Mouse (Mus musculus): ENCODE measurements around the gene N4bp2l2. TPM values are rescaled to one million over a fixed set of nuclear protein-coding genes. Genes with fewer than 3 reads are reported as not detected.

Gene N4bp2l2
- polyA plus RNA-seq, 1 experiment from 2014 or later: 37.1 TPM

DNA sequence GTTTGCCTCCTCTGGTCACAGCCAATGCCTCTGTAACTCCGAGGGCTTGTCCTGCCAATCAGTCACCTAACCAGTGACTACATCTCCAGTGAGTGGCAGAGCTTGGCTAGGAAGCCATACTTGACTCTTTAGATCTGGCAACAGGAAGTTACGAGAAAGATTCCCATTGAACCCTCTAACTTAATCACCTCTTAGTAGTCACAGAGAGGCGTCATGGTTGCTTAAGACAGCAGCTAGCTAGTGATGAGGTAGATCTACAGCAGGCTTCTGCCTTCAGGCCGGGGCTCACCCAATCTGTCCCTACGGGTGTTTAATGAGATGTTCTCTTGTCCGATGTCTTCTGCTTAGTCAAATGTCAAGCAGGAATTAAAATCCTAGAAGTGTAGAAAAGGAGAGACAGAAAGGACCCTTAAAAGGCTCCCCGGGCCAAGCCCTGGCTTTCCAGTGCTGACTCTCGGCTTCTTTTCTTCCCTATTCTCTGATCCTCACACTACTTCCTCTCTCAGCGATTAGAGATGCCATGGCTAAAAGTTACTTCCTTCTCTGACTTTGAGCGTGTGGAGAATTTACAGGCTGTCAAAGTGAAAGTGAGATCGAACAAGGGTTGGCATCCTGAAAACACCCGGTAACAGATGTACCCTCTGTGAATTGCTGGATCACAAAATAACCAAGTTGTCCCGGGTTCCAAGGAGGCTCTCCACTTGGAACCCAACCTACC is 73.6 kb downstream of the N4bp2l2 start:
- Histone ChIP-seq H3K36me3 (no peaks in the 10 kb centered on the region), H3K4me1 (peaks cover 10% of the 10 kb centered on the region), H3K4me3 (no peak overlapping the region), H3K9ac (no peak overlapping the region), H3K9me3 (replicated peaks) (no peaks in the 10 kb centered on the region), H3K4me2 (replicated peaks) (peak overlapping the region; percentile 100; the same call in 1 of the 2 replicates), H3K27ac (no peak overlapping the region), H3K27me3 (peaks cover 41% of the 10 kb centered on the region)
- no peak for ATAC-seq (ENCODE audit: low FRiP score)
- 80% methylated on average over 13 of the region's 13 CpGs for WGBS

DNA sequence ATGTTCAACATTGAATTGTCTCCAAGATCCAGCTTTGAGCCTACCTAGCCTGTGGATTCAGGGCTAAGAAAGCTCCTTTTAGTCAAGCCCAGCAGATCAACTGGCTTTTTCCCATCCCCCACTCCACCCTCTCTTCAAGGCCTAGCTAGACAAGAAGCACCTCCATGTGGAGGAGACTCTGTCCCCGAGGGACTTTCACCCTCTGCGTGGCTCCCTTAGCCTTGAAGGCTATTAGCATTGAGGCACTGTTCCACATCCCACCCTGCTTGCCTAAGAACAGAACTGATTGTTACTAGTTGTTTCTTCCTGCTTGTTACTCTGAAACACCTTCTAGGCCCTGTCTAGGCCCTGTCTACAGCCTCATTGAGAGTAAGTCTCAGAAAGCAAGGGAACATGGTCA is 76.0 kb downstream of the N4bp2l2 start:
- Histone ChIP-seq H3K36me3 (no peaks in the 10 kb centered on the region), H3K27me3 (peaks cover 22% of the 10 kb centered on the region), H3K4me1 (peaks cover 10% of the 10 kb centered on the region), H3K4me3 (no peak overlapping the region), H3K9me3 (replicated peaks) (no peaks in the 10 kb centered on the region), H3K4me2 (replicated peaks) (no peak overlapping the region), H3K27ac (no peak overlapping the region), H3K9ac (no peak overlapping the region)
- ATAC-seq (ENCODE audit: low FRiP score): no peak
- WGBS: 68% methylated on average over 2 of the region's 2 CpGs

DNA sequence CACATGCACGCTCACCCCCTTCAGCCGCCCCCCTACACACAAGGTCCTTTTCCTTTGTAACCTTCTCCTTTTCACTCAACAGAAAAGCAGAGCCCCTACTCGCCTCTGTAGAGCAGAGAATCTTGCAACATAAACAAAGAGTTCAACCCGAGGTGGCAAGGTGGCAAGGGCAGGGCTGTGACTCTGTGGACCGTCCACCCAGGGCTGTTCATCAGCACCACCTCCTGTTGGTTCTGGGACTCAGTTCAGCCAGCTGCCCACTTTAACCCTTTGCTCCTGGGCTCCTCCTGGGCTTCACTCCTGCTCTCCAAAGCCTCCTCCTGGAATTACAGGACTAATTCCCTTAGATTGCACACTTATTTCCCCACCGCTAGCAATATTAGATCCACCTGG is 81.7 kb downstream of the N4bp2l2 start:
- WGBS: 52% methylated on average over 6 of the region's 6 CpGs
- no peak overlapping the region for H3K27ac ChIP-seq
- H3K9ac ChIP-seq: no peak overlapping the region
- no peak overlapping the region for H3K4me2 ChIP-seq (replicated peaks)
- no peak for ATAC-seq (ENCODE audit: low FRiP score)
- H3K9me3 ChIP-seq (replicated peaks): no peaks in the 10 kb centered on the region
- no peaks in the 10 kb centered on the region for H3K27me3 ChIP-seq
- H3K4me3 ChIP-seq: no peak overlapping the region
- no peaks in the 10 kb centered on the region for H3K4me1 ChIP-seq
- H3K36me3 ChIP-seq: no peaks in the 10 kb centered on the region

DNA sequence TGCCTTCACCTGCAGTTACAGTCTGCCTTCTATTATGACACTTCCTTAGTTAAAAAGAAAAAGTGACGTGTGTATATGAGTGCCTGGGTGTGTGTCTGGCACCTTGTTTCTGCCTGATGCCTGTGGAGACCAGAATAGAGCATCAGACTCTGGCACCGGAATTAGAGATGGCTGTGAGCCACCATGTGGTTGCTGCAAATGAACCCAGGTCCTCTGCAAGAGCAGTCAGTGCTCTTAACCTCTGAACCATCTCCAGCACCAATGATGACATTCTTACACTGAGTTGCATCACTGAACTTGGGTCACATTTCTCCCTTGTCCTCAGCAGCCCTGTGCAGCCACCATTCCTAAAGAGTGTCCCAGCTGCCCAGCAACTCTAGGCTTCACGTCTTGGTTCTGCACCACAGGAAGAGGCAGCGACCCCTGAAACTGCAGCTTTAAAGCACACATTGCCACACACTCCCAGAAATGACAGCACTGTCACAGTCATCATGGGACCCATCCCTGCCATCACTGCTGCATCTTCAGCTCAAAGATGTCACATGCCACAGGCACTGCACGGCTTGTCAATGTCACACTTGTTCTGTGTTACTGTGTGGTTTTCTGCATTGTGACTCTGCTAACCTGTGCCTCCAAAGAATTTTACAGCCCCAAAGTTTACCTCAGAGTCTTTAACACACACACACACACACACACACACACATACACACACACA is 82.2 kb downstream of the N4bp2l2 start:
- 74% methylated on average over 5 of the region's 5 CpGs for WGBS
- ATAC-seq (ENCODE audit: low FRiP score): no peak
- no peak overlapping the region for H3K9ac ChIP-seq
- H3K36me3 ChIP-seq: no peaks in the 10 kb centered on the region
- no peaks in the 10 kb centered on the region for H3K4me1 ChIP-seq
- no peaks in the 10 kb centered on the region for H3K27me3 ChIP-seq
- H3K4me2 ChIP-seq (replicated peaks): no peak overlapping the region
- H3K4me3 ChIP-seq: no peak overlapping the region
- H3K27ac ChIP-seq: no peak overlapping the region
- no peaks in the 10 kb centered on the region for H3K9me3 ChIP-seq (replicated peaks)

DNA sequence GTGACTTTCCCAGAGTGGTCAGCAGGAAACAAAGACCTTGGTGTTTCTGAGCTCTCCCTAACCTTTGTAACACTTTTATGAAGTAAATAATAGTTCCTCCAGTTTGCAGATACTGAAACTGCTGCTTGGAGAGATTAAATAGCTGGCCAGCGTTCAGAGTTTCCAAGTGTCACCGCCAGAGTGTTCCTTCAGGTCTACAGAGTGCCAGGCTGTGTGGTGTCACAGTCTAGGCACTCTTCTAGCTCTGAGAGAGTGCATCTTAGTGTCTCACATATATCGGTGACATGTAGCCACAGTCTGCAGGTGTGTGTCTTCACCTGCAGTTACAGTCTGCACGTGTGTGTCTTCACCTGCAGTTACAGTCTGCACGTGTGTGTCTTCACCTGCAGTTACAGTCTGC is 82.8 kb downstream of the N4bp2l2 start:
- no peaks in the 10 kb centered on the region for H3K4me1 ChIP-seq
- H3K9me3 ChIP-seq (replicated peaks): no peaks in the 10 kb centered on the region
- H3K4me3 ChIP-seq: no peak overlapping the region
- H3K27me3 ChIP-seq: no peaks in the 10 kb centered on the region
- no peak for ATAC-seq (ENCODE audit: low FRiP score)
- 90% methylated on average over 5 of the region's 5 CpGs for WGBS
- no peak overlapping the region for H3K4me2 ChIP-seq (replicated peaks)
- H3K9ac ChIP-seq: no peak overlapping the region
- no peaks in the 10 kb centered on the region for H3K36me3 ChIP-seq
- H3K27ac ChIP-seq: no peak overlapping the region

DNA sequence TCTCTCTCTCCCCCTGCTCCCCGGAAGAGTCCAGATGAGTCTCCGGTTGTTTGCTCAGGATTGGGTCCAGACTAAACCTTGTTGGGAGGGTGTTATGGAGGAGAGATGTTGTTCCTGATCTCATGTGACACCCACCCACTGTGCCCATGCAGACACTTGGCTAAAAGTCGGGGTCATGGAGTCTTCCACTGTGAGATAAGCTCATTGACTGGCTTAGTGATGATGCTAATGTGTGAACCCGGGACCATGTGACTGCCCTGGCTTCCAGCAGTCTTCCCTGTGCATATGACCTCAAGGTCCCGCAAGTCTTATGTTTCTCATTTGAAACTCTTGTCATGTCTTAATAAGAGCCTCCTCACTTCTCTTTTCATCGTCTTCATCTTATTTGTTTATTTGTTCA is 84.8 kb downstream of the N4bp2l2 start:
- H3K4me2 ChIP-seq (replicated peaks): no peak overlapping the region
- H3K36me3 ChIP-seq: no peaks in the 10 kb centered on the region
- H3K27me3 ChIP-seq: no peaks in the 10 kb centered on the region
- H3K27ac ChIP-seq: no peak overlapping the region
- H3K4me3 ChIP-seq: no peak overlapping the region
- 74% methylated on average over 6 of the region's 6 CpGs for WGBS
- H3K4me1 ChIP-seq: no peaks in the 10 kb centered on the region
- no peaks in the 10 kb centered on the region for H3K9me3 ChIP-seq (replicated peaks)
- no peak overlapping the region for H3K9ac ChIP-seq
- no peak for ATAC-seq (ENCODE audit: low FRiP score)

DNA sequence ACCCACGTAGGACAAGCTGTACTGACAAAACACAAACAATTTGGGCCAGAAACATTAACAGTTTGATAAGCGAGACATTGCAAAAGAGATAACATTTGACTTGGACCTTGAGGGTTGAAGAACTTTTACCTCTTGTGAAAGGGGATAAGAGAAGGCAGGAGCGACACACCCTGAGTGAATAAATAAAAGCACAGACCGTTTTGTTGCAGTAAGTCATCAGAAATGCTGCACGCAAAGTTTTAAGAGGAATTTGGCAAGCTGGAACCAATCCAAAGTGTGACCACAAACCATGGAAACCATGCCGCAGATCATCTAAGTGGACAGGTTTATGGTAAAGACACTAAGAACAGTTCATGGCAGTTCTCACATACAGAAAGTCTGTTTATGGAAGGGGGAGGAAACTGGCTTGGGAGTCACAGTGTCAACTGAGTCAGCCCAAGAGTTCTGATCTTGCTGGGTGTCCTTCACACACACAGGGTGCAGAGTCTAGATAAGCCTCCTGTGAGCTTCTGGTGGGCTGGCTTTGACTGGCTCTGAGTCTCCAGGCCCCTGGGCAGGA is 87.3 kb downstream of the N4bp2l2 start:
- ATAC-seq (ENCODE audit: low FRiP score): no peak
- WGBS: 93% methylated on average over 6 of the region's 6 CpGs
- H3K4me3 ChIP-seq: no peak overlapping the region
- no peak overlapping the region for H3K27ac ChIP-seq
- no peaks in the 10 kb centered on the region for H3K4me1 ChIP-seq
- H3K4me2 ChIP-seq (replicated peaks): no peak overlapping the region
- no peaks in the 10 kb centered on the region for H3K36me3 ChIP-seq
- no peaks in the 10 kb centered on the region for H3K27me3 ChIP-seq
- H3K9ac ChIP-seq: no peak overlapping the region
- no peaks in the 10 kb centered on the region for H3K9me3 ChIP-seq (replicated peaks)

DNA sequence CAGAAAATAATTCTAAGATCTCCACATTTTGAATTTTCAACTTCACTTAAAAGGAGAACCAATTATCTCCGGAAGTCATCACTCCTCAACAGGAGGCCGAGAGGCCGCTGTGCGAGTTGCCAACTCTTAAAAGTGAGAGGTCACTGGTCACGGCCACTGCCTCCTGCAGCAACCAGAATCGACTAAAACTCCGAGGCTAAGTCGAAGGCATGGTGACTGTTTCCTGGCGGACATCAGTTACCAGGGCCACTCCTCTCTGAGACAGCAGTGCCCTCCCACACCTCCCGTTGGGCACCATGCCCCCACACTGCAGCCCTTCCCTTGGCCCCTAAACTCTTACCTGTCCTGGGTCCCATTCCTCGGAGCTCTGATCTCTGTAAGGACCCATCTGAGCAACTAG is 89.2 kb downstream of the N4bp2l2 start:
- H3K36me3 ChIP-seq: 0 out of 2 replicates have a peak, but pooled peaks cover 9% of the 10 kb centered on the region
- no peak overlapping the region for H3K27ac ChIP-seq
- ATAC-seq (ENCODE audit: low FRiP score): no peak
- H3K4me3 ChIP-seq: no peak overlapping the region
- H3K4me1 ChIP-seq: no peaks in the 10 kb centered on the region
- no peak overlapping the region for H3K4me2 ChIP-seq (replicated peaks)
- 84% methylated on average over 11 of the region's 11 CpGs for WGBS
- no peak overlapping the region for H3K9ac ChIP-seq
- no peaks in the 10 kb centered on the region for H3K9me3 ChIP-seq (replicated peaks)
- H3K27me3 ChIP-seq: no peaks in the 10 kb centered on the region

DNA sequence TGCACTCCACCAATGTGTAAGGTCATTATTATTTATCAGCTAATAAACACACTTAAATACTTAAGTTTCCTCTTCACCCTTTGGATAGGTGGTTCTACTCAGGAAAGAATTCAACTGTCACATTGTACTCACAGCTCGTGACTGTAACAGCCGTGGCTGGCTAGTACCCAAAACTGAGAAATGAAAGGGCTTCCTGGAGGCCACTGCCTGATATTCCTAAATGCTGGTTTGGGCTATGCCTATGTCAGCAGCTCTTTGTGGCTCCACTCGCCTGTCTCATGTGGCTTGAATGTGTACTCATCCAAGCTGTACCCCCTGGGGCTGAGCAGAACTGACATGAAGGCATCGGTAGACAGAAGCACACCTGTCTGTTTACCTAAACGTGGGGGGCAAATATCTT is 91.1 kb downstream of the N4bp2l2 start:
- Histone ChIP-seq H3K9me3 (replicated peaks) (no peaks in the 10 kb centered on the region), H3K27ac (no peak overlapping the region), H3K4me3 (no peak overlapping the region), H3K36me3 (peaks cover 19% of the 10 kb centered on the region; the same call in 1 of the 2 replicates), H3K27me3 (no peaks in the 10 kb centered on the region), H3K4me1 (no peaks in the 10 kb centered on the region), H3K9ac (no peak overlapping the region), H3K4me2 (replicated peaks) (no peak overlapping the region)
- 80% methylated on average over 5 of the region's 5 CpGs for WGBS
- ATAC-seq (ENCODE audit: low FRiP score): no peak

DNA sequence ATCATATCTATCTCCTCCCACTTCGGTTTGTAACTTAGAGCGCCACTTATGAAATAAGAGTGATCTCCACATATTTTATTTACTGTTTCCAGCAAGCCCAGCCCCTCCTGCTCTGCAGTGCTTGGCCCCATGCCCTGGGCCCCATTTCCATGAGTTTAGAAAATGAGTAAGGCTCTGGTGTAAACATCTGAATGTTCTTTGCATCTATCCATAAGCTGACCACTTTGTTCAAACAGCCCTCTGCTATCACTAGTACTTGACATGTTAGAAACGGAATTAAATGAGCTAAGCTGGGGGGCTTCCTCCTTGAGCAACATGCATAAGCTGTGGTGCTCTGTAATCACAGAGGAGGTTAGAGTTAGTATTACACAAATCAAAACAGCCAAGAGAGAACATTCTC is 91.6 kb downstream of the N4bp2l2 start:
- no peaks in the 10 kb centered on the region for H3K27me3 ChIP-seq
- no peaks in the 10 kb centered on the region for H3K4me1 ChIP-seq
- no peak overlapping the region for H3K27ac ChIP-seq
- no peak overlapping the region for H3K4me3 ChIP-seq
- WGBS: 94% methylated on average over 3 of the region's 3 CpGs
- no peak overlapping the region for H3K9ac ChIP-seq
- H3K36me3 ChIP-seq: peaks cover 23% of the 10 kb centered on the region
- no peaks in the 10 kb centered on the region for H3K9me3 ChIP-seq (replicated peaks)
- H3K4me2 ChIP-seq (replicated peaks): no peak overlapping the region
- ATAC-seq (ENCODE audit: low FRiP score): no peak

DNA sequence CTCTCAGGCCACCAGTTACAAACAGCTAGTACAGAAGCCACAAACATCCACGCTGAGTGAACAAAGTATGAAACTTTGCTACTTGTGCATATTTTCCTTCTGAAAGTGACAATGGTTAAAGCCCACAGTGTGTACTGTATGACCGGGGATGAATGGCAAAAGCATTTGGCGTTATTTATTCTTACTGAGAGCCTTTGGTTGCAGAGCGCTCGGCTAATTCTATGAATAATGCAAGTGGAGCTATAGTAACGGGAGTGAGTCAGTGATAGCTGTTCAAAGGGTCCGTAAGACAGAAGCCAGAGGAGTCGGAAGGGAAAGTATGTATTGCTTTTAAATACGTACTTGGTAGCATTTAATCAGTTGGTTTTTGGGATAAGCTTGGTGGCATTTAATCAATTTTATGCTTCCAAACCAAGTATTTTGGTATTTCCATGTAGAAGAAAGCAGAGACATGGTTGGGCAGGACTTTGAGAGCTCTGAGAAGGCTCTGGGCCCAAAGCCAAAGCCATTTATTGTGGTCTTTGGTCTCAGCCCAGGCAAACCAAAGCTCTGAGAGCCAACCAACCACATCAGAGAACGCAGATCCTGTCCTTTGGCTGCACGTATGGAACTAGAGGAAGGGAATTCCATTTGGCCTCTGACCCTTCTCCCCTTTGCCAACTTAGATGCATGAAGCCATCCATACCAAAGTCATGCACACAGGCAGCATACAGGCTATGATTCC is 95.3 kb downstream of the N4bp2l2 start:
- no peak for ATAC-seq (ENCODE audit: low FRiP score)
- H3K36me3 ChIP-seq: peaks cover 42% of the 10 kb centered on the region
- no peaks in the 10 kb centered on the region for H3K9me3 ChIP-seq (replicated peaks)
- no peak overlapping the region for H3K4me2 ChIP-seq (replicated peaks)
- no peaks in the 10 kb centered on the region for H3K4me1 ChIP-seq
- H3K27ac ChIP-seq: no peak overlapping the region
- 90% methylated on average over 11 of the region's 11 CpGs for WGBS
- H3K27me3 ChIP-seq: no peaks in the 10 kb centered on the region
- H3K4me3 ChIP-seq: no peak overlapping the region
- H3K9ac ChIP-seq: no peak overlapping the region

DNA sequence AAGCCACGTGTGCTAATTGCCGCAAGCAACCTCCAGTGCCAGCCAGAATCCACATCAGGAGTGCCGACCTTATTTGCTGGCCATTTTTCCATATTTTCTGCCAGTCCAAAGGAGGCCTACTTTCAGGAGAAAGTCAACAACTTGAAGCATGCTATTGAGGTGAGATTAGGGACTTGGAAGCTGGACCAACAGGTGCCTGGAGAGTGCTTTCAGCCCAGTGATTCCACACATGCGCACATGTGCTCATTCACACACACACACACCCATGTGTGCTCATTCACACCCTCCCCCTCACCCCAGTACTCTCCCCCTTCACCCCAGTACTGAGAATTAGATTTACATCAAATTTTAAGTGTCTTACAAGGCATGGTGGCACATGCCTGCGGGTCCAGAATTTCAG is 99.0 kb downstream of the N4bp2l2 start:
- Histone ChIP-seq H3K4me1 (no peaks in the 10 kb centered on the region), H3K4me2 (replicated peaks) (no peak overlapping the region), H3K9ac (no peak overlapping the region), H3K4me3 (no peak overlapping the region), H3K36me3 (peaks cover 47% of the 10 kb centered on the region), H3K27ac (no peak overlapping the region), H3K9me3 (replicated peaks) (no peaks in the 10 kb centered on the region), H3K27me3 (no peaks in the 10 kb centered on the region)
- no peak for ATAC-seq (ENCODE audit: low FRiP score)
- WGBS: 96% methylated on average over 5 of the region's 5 CpGs

All from hindbrain, embryonic 12.5 days (tissue).